Mouse (Mus musculus) G1E (cell line): ENCODE results near the gene Nol10.

Source experiments
- CTCF ChIP-seq: IDR thresholded peaks from 2 replicates; pipeline ENCODE4 v1.5.1; 2012; ENCODE audit warnings: low read depth, low read length, inconsistent platforms, mixed read lengths
- GATA1 ChIP-seq: IDR thresholded peaks from 2 replicates; pipeline ENCODE4 v1.6.1; 2012; ENCODE audit warnings: borderline replicate concordance, low read length, inconsistent platforms, mixed read lengths
- GATA2 ChIP-seq: IDR thresholded peaks from 2 replicates; pipeline ENCODE4 v1.6.1; 2012; ENCODE audit warnings: low read depth, low read length, inconsistent platforms, borderline replicate concordance
- TAL1 ChIP-seq: conservative IDR thresholded peaks from 2 replicates; pipeline ENCODE4 v1.6.1; 2012; ENCODE audit warnings: low read depth, low read length, inconsistent platforms, mixed read lengths

- TF ChIP-seq CTCF, result no peak
- TF ChIP-seq GATA2, result no peak
- no peak for TF ChIP-seq TAL1
- no peak for TF ChIP-seq GATA1
Observed at GRCm38 (mm10) chr12:17411797-17412526, 63.7 kb downstream of the Nol10 start.
